Mouse (Mus musculus): Measurements from ENCODE around the gene Gm12216.

GRCm38 (mm10) chr11:53736771-53737572, 122.1 kb downstream of the Gm12216 start:
- peak; percentile 76 for TF ChIP-seq CTCF (IDR thresholded peaks at IDR 0.05; ENCODE audit: low read depth, low read length)
- no peak for TF ChIP-seq POLR2A (IDR thresholded peaks at IDR 0.05; ENCODE audit: extremely low read depth, insufficient read depth, low read length)

Measured in liver, adult 2 months (tissue).